Mouse (Mus musculus): ENCODE measurements around the gene Bscl2. TPM values are rescaled to one million over a fixed set of nuclear protein-coding genes. Genes with fewer than 3 reads are reported as not detected.
"Not testable (repeated sequence)": the region's sequence is repeated elsewhere in the genome, so short reads cannot be mapped to it uniquely, and the experiment has no call there.

Gene Bscl2
- polyA plus RNA-seq, 1 experiment from 2014 or later: 29.3 TPM

- Histone ChIP-seq H3K4me2 (ENCODE audit: low read depth, low read length) (peak within 1 kb of the TSS; percentile 84), H3K36me3 (ENCODE audit: control insufficient read depth, insufficient read depth) (no peaks in the 10 kb centered on the region), H3K27ac (ENCODE audit: low read length) (peak within 1 kb of the TSS; percentile 85), H3K9ac (ENCODE audit: low read depth, low read length) (peak within 1 kb of the TSS; percentile 88), H3K27me3 (ENCODE audit: control insufficient read depth, insufficient read depth, low read depth, low read length) (no peaks in the 10 kb centered on the region), H3K4me1 (ENCODE audit: control insufficient read depth, low read depth, low read length) (peaks cover 15% of the 10 kb centered on the region), H3K4me3 (ENCODE audit: low read depth, low read length) (peak within 1 kb of the TSS; percentile 86), H3K9me3 (replicated peaks; ENCODE audit: control insufficient read depth, low read length) (no peaks in the 10 kb centered on the region)
- 1% methylated on average over 58 of the region's 58 CpGs for WGBS (ENCODE audit: insufficient replicate concordance)
- peak; percentile 93 for ATAC-seq (ENCODE audit: low read depth)
Measured at GRCm38 (mm10) chr19:8888511-8889385, 51.5 kb downstream of the Bscl2 start, which contains the start of the genes 1810009A15Rik and Gm49416. 1810009A15Rik (plus strand) TSS chr19:8888853. Gm49416 (plus strand) TSS chr19:8888926.

DNA sequence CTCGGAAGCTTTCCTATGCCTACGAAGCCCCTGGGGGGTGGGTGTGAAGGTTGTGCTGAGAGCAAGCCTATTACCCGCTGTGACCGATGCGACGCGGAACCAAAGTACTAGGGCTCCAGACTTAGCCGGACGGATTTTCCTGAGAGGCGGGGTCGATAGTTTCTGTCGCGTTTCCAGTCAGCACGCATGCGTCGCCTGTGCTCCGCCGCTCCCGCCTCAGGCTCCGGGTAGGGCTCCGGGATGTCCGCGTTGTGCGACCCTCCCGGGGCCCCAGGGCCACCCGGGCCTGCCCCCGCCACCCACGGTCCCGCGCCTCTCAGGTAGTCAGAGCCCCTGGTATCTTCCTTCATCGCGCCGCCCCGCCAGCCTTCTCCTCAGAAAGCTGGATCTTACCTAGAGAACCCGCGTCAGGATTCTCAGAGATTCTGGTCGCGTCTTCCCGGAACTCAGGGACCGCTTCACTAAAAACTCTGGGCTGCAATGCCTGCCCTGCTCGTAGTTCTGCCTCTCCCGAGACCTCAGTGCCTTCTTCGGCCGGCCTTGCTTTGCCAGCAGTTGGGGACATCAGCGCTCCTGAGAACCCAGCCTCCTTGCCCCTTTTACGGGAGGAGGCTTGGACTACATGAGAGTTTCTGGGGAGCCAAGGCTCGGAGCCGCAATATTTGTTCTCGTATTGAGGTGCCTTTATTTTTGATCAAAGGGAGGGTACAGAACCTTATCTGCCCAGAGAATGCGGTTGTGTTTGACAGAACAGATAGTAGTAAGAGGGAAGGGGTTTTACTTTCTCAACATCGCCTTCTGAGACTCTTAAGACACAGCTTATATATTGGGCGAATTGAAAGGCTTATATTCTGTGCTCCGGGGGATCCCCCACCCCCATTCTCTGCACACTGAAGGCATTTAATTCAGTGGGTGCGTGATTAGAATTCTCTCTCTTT lies 55.8 kb downstream of the Bscl2 start, which contains the start of gene Ints5:
TSS of gene Ints5 (plus strand) at position 177 of the 938 bp plus-strand sequence.
- Histone ChIP-seq H3K4me2 (ENCODE audit: low read depth, low read length) (peak within 1 kb of the TSS; percentile 73), H3K4me1 (ENCODE audit: control insufficient read depth, low read depth, low read length) (peaks cover 30% of the 10 kb centered on the region), H3K27me3 (ENCODE audit: control insufficient read depth, insufficient read depth, low read depth, low read length) (no peaks in the 10 kb centered on the region), H3K36me3 (ENCODE audit: control insufficient read depth, insufficient read depth) (peaks cover 10% of the 10 kb centered on the region), H3K9ac (ENCODE audit: low read depth, low read length) (peak within 1 kb of the TSS; percentile 98), H3K4me3 (ENCODE audit: low read depth, low read length) (peak within 1 kb of the TSS; percentile 83), H3K9me3 (replicated peaks; ENCODE audit: control insufficient read depth, low read length) (no peaks in the 10 kb centered on the region), H3K27ac (ENCODE audit: low read length) (peak within 1 kb of the TSS; percentile 93)
- peak; percentile 50 for ATAC-seq (ENCODE audit: low read depth)
- WGBS (ENCODE audit: insufficient replicate concordance): under 1% methylated on average over 54 of the region's 54 CpGs

GRCm38 (mm10) chr19:8895397-8895960 lies 58.2 kb downstream of the Bscl2 start:
- Histone ChIP-seq H3K27ac (ENCODE audit: low read length) (no peak overlapping the region), H3K4me2 (ENCODE audit: low read depth, low read length) (no peak overlapping the region), H3K4me3 (ENCODE audit: low read depth, low read length) (no peak overlapping the region), H3K36me3 (ENCODE audit: control insufficient read depth, insufficient read depth) (peaks cover 10% of the 10 kb centered on the region), H3K4me1 (ENCODE audit: control insufficient read depth, low read depth, low read length) (peaks cover 33% of the 10 kb centered on the region), H3K9me3 (replicated peaks; ENCODE audit: control insufficient read depth, low read length) (no peaks in the 10 kb centered on the region), H3K9ac (ENCODE audit: low read depth, low read length) (no peak overlapping the region), H3K27me3 (ENCODE audit: control insufficient read depth, insufficient read depth, low read depth, low read length) (no peaks in the 10 kb centered on the region)
- no peak for ATAC-seq (ENCODE audit: low read depth)
- 86% methylated on average over 9 of the region's 9 CpGs for WGBS (ENCODE audit: insufficient replicate concordance)

DNA sequence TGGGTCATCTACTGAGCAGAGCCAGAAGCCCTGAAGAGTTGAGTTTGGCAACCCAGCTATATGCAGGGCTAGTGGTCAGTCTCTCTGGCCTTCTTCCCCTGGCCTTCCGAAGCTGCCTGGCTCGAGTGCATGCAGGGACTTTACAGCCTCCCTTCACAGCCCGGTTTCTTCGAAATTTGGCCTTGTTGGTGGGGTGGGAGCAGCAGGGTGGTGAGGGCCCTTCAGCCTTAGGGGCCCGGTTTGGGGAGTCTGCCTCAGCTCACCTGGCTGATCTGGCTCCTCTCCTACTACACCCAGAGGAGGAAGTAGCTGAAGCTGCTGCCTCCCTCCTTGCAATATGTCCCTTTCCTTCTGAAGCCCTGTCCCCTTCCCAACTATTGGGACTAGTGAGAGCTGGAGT lies 59.0 kb downstream of the Bscl2 start:
- not testable (repeated sequence) for H3K27me3 ChIP-seq (ENCODE audit: control insufficient read depth, insufficient read depth, low read depth, low read length); H3K9ac ChIP-seq (ENCODE audit: low read depth, low read length); H3K4me2 ChIP-seq (ENCODE audit: low read depth, low read length); ATAC-seq (ENCODE audit: low read depth); H3K27ac ChIP-seq (ENCODE audit: low read length); H3K4me3 ChIP-seq (ENCODE audit: low read depth, low read length); H3K9me3 ChIP-seq (replicated peaks; ENCODE audit: control insufficient read depth, low read length)
- H3K36me3 ChIP-seq (ENCODE audit: control insufficient read depth, insufficient read depth): peaks cover 10% of the 10 kb centered on the region
- WGBS (ENCODE audit: insufficient replicate concordance): 65% methylated on average over 5 of the region's 5 CpGs
- peaks cover 33% of the 10 kb centered on the region for H3K4me1 ChIP-seq (ENCODE audit: control insufficient read depth, low read depth, low read length)

DNA sequence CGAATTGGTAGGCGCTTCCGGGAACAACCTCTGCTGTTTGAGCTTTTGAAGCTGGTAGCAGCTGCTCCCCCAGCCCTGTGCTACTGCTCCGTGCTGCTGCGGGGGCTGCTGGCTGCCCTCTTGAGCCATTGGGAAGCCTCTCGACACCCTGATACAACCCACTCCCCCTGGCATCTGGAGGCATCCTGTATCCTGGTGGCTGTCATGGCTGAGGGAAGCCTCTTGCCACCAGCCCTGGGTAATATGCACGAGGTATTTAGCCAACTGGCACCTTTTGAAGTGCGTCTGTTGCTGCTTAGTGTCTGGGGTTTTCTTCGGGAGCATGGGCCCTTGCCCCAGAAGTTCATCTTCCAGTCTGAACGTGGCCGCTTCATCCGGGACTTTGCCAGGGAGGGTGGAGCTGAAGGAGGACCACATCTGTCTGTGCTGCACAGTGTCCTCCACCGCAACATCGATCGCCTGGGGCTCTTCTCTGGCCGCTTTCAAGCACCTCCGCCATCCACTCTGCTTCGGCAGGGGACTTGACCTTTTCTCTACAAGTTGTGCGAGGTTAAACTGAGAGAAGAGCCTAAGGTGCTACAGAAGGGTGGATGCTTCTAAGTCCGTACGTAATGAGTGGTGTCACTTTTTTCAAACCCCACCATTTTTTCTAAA lies 60.1 kb downstream of the Bscl2 start:
- H3K27ac ChIP-seq (ENCODE audit: low read length): peak overlapping the region; percentile 90
- peak overlapping the region; percentile 95 for H3K4me3 ChIP-seq (ENCODE audit: low read depth, low read length)
- peak overlapping the region; percentile 87 for H3K4me2 ChIP-seq (ENCODE audit: low read depth, low read length)
- H3K27me3 ChIP-seq (ENCODE audit: control insufficient read depth, insufficient read depth, low read depth, low read length); H3K9me3 ChIP-seq (replicated peaks; ENCODE audit: control insufficient read depth, low read length): not testable (repeated sequence)
- peaks cover 10% of the 10 kb centered on the region for H3K36me3 ChIP-seq (ENCODE audit: control insufficient read depth, insufficient read depth)
- peaks cover 33% of the 10 kb centered on the region for H3K4me1 ChIP-seq (ENCODE audit: control insufficient read depth, low read depth, low read length)
- peak overlapping the region; percentile 66 for H3K9ac ChIP-seq (ENCODE audit: low read depth, low read length)
- peak; percentile 24 for ATAC-seq (ENCODE audit: low read depth)
- 36% methylated on average over 21 of the region's 21 CpGs for WGBS (ENCODE audit: insufficient replicate concordance)

GRCm38 (mm10) chr19:8897865-8898495 lies 60.7 kb downstream of the Bscl2 start, which contains the start of gene Ganab:
Ganab (plus strand) TSS chr19:8898071.
- Histone ChIP-seq H3K27ac (ENCODE audit: low read length) (peak within 1 kb of the TSS; percentile 92), H3K4me2 (ENCODE audit: low read depth, low read length) (peak within 1 kb of the TSS; percentile 88), H3K27me3 (ENCODE audit: control insufficient read depth, insufficient read depth, low read depth, low read length) (no peaks in the 10 kb centered on the region), H3K36me3 (ENCODE audit: control insufficient read depth, insufficient read depth) (peaks cover 15% of the 10 kb centered on the region), H3K9ac (ENCODE audit: low read depth, low read length) (peak within 1 kb of the TSS; percentile 98), H3K4me3 (ENCODE audit: low read depth, low read length) (peak within 1 kb of the TSS; percentile 95), H3K9me3 (replicated peaks; ENCODE audit: control insufficient read depth, low read length) (no peaks in the 10 kb centered on the region), H3K4me1 (ENCODE audit: control insufficient read depth, low read depth, low read length) (peaks cover 33% of the 10 kb centered on the region)
- peak; percentile 100 for ATAC-seq (ENCODE audit: low read depth)
- WGBS (ENCODE audit: insufficient replicate concordance): under 1% methylated on average over 53 of the region's 53 CpGs
